Mouse (Mus musculus) MEL (cell line): ENCODE results near the gene Nmd3. TPM values are rescaled to one million over a fixed set of nuclear protein-coding genes. Genes with fewer than 3 reads are reported as not detected.

Source experiments
- DNase-seq: peaks from one replicate; pipeline ENCODE4 v3.0.0; 2011; ENCODE audit warnings: low read depth, low spot score
- H3K27ac ChIP-seq: 2 replicates; pipeline ENCODE4 v1.5.1; 2012; ENCODE audit warnings: low read depth, mild to moderate bottlenecking, control low read depth, low read length, moderate library complexity; ENCODE audit not compliant: control insufficient read depth
- H3K27me3 ChIP-seq, 2 experiments: fragments of 150-350 bp in 1 of 2; sonication (generic) in 1 of 2; 2 replicates each; pipeline ENCODE4 v1.6.1; 2012; ENCODE audit warnings: low read length in 2 of 2, mild to moderate bottlenecking in 2 of 2, improper control_type of control experiment in 1 of 2, moderate library complexity in 1 of 2; ENCODE audit not compliant: insufficient read depth in 2 of 2, control insufficient read depth in 1 of 2
- H3K36me3 ChIP-seq, 2 experiments: 2 replicates each; pipeline ENCODE4 v1.6.1; 2012 to 2014; ENCODE audit warnings: low read length in 2 of 2, improper control_type of control experiment in 1 of 2, inconsistent platforms in 1 of 2, mild to moderate bottlenecking in 1 of 2; ENCODE audit not compliant: insufficient read depth in 2 of 2, control insufficient read depth in 1 of 2
- H3K4me1 ChIP-seq, 2 experiments: fragments of 150-350 bp in 1 of 2; sonication (generic) in 1 of 2; 2 replicates each; pipeline ENCODE4 v1.6.1; 2012; ENCODE audit warnings: low read length in 2 of 2, improper control_type of control experiment in 1 of 2, mild to moderate bottlenecking in 1 of 2; ENCODE audit not compliant: insufficient read depth in 2 of 2, control insufficient read depth in 1 of 2
- H3K4me3 ChIP-seq, 2 experiments: fragments of 150-350 bp in 1 of 2; sonication (generic) in 1 of 2; 2 replicates each; pipeline ENCODE4 v1.5.1; 2012; ENCODE audit warnings: low read depth in 2 of 2, low read length in 2 of 2, mild to moderate bottlenecking in 2 of 2, moderate library complexity in 2 of 2, control low read depth in 1 of 2, improper control_type of control experiment in 1 of 2; ENCODE audit not compliant: control insufficient read depth in 1 of 2, insufficient read depth in 1 of 2
- H3K79me2 ChIP-seq: 2 replicates; pipeline ENCODE4 v1.6.1; 2012; ENCODE audit warnings: mild to moderate bottlenecking, low read length, moderate library complexity; ENCODE audit not compliant: control insufficient read depth, poor library complexity, insufficient read depth
- H3K9ac ChIP-seq: 2 replicates; pipeline ENCODE4 v1.6.1; 2012; ENCODE audit warnings: low read depth, mild to moderate bottlenecking, control low read depth, low read length, moderate library complexity; ENCODE audit not compliant: control insufficient read depth, poor library complexity, severe bottlenecking
- H3K9me3 ChIP-seq: fragments of 150-350 bp; sonication (generic); replicated peaks from 2 replicates; pipeline ENCODE4 v1.6.1; 2012; ENCODE audit warnings: mild to moderate bottlenecking, low read length, improper control_type of control experiment, moderate library complexity; ENCODE audit not compliant: insufficient read depth
- BHLHE40 ChIP-seq: IDR thresholded peaks from 2 replicates; pipeline ENCODE4 v1.6.1; 2012; ENCODE audit warnings: low read depth, mild to moderate bottlenecking, inconsistent platforms, low read length, improper control_type of control experiment, borderline replicate concordance
- CHD1 ChIP-seq: IDR thresholded peaks from 2 replicates; pipeline ENCODE4 v1.6.1; 2012; ENCODE audit warnings: low read depth, mild to moderate bottlenecking, inconsistent platforms, low read length, improper control_type of control experiment
- CHD2 ChIP-seq: IDR thresholded peaks from 2 replicates; pipeline ENCODE4 v1.6.1; 2011; ENCODE audit warnings: low read length, improper control_type of control experiment
- CTCF ChIP-seq, 3 experiments: IDR thresholded peaks in 2 of 3; conservative IDR thresholded peaks in 1 of 3; 2 replicates each; pipeline ENCODE4 v1.5.1; 2011 to 2012; ENCODE audit warnings: low read length in 3 of 3, low read depth in 2 of 3, mild to moderate bottlenecking in 2 of 3, improper control_type of control experiment in 1 of 3, inconsistent platforms in 1 of 3, mixed read lengths in 1 of 3, moderate library complexity in 1 of 3; ENCODE audit not compliant: control insufficient read depth in 1 of 3, insufficient read depth in 1 of 3, poor library complexity in 1 of 3, severe bottlenecking in 1 of 3
- EP300 ChIP-seq, 2 experiments: IDR thresholded peaks; 2 replicates each; pipeline ENCODE4 v1.6.1; 2011; ENCODE audit warnings: improper control_type of control experiment in 2 of 2, low read length in 2 of 2, low read depth in 1 of 2, mild to moderate bottlenecking in 1 of 2
- GATA1 ChIP-seq: IDR thresholded peaks from 2 replicates; pipeline ENCODE4 v1.6.1; 2011; ENCODE audit warnings: low read depth, low read length, improper control_type of control experiment
- KAT2A ChIP-seq: conservative IDR thresholded peaks from 2 replicates; pipeline ENCODE4 v1.6.1; 2012; ENCODE audit warnings: low read depth, low read length, improper control_type of control experiment, inconsistent platforms
- MAFK ChIP-seq: IDR thresholded peaks from 2 replicates; pipeline ENCODE4 v1.6.1; 2011; ENCODE audit warnings: low read depth, mild to moderate bottlenecking, low read length, improper control_type of control experiment, borderline replicate concordance
- MXI1 ChIP-seq: IDR thresholded peaks from 2 replicates; pipeline ENCODE4 v1.6.1; 2011; ENCODE audit warnings: mild to moderate bottlenecking, low read depth, low read length, improper control_type of control experiment
- NRF1 ChIP-seq: IDR thresholded peaks from 2 replicates; pipeline ENCODE4 v1.6.1; 2014; ENCODE audit warnings: low read depth, mild to moderate bottlenecking, inconsistent platforms, low read length, improper control_type of control experiment, moderate library complexity; ENCODE audit not compliant: poor library complexity, insufficient read depth, severe bottlenecking
- POLR2A ChIP-seq, 2 experiments: IDR thresholded peaks; 2 replicates each; pipeline ENCODE4 v1.6.1; 2011 to 2012; ENCODE audit warnings: low read length in 2 of 2, mild to moderate bottlenecking in 2 of 2, control low read depth in 1 of 2, improper control_type of control experiment in 1 of 2, low read depth in 1 of 2, moderate library complexity in 1 of 2; ENCODE audit not compliant: control insufficient read depth in 1 of 2, insufficient read depth in 1 of 2, poor library complexity in 1 of 2
- POLR2AphosphoS2 ChIP-seq: IDR thresholded peaks from 2 replicates; pipeline ENCODE4 v1.6.1; 2011; ENCODE audit warnings: low read length, improper control_type of control experiment
- SIN3A ChIP-seq: IDR thresholded peaks from 2 replicates; pipeline ENCODE4 v1.6.1; 2012; ENCODE audit warnings: low read length, improper control_type of control experiment, inconsistent platforms
- SMC3 ChIP-seq: IDR thresholded peaks from 2 replicates; pipeline ENCODE4 v1.6.1; 2011; ENCODE audit warnings: low read depth, low read length, improper control_type of control experiment
- TAL1 ChIP-seq: IDR thresholded peaks from 2 replicates; pipeline ENCODE4 v1.6.1; 2012; ENCODE audit warnings: mild to moderate bottlenecking, inconsistent platforms, low read length, moderate library complexity, mixed read lengths
- TBP ChIP-seq: IDR thresholded peaks from 2 replicates; pipeline ENCODE4 v1.8.0; 2011; ENCODE audit warnings: low read depth, low read length, improper control_type of control experiment
- TCF12 ChIP-seq: IDR thresholded peaks from 2 replicates; pipeline ENCODE4 v1.6.1; 2014; ENCODE audit warnings: low read depth, mild to moderate bottlenecking, inconsistent platforms, low read length, improper control_type of control experiment, moderate library complexity
- USF1 ChIP-seq: IDR thresholded peaks from 2 replicates; pipeline ENCODE4 v1.6.1; 2014; ENCODE audit warnings: low read depth, mild to moderate bottlenecking, inconsistent platforms, low read length, improper control_type of control experiment, moderate library complexity
- ZC3H11A ChIP-seq: IDR thresholded peaks from 2 replicates; pipeline ENCODE4 v1.6.1; 2012; ENCODE audit warnings: low read depth, mild to moderate bottlenecking, inconsistent platforms, low read length, improper control_type of control experiment
- ZMIZ1 ChIP-seq: IDR thresholded peaks from 2 replicates; pipeline ENCODE4 v1.6.1; 2012; ENCODE audit warnings: low read depth, mild to moderate bottlenecking, inconsistent platforms, low read length, improper control_type of control experiment, moderate library complexity
- polyA plus RNA-seq, 2 experiments: library from polyadenylated mRNA; stranded (reverse) in 1 of 2; unstranded in 1 of 2; fragments of >175 nt in 1 of 2; fragments of >200 nt in 1 of 2; gene quantifications; 2 replicates each; pipeline versions ENCODE4 v1.2.1 to v1.2.4; 2012; ENCODE audit warnings: low replicate concordance in 2 of 2, low read depth in 1 of 2; ENCODE audit not compliant: insufficient read length in 2 of 2, insufficient read depth in 1 of 2, missing spikeins in 1 of 2
- total RNA-seq: library from RNA; depleted of rRNA; stranded (reverse); fragments of 300-350 nt; gene quantifications from 2 replicates; pipeline ENCODE4 v1.2.3, GENCODE M21; 2012

The Nmd3 gene
- total and polyA plus RNA-seq, 3 experiments = 189 to 956 (median 218) TPM

DNA sequence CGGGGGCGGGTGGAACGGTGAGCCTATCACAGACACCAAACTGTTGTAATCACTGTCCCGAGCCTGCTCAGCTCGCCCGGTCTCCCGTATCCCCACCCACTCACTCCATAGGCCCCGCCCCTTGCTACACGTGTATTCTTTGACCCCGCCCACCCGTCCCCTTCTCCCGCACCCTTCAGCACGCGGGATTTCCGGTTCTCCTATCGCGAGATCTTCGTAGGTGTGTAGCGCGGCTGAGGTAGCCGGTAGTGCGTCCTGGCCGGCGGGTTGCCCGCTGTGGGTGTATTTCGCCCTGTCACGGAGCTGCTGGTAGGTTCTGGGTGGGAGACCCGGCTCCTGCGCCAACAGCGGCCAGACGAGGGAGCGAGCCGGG lies at the start of gene Nmd3 (continued):
- TF ChIP-seq SIN3A = peak; percentile 79
- peak; percentile 45; the same call in 1 of the 2 replicates for TF ChIP-seq BHLHE40

DNA sequence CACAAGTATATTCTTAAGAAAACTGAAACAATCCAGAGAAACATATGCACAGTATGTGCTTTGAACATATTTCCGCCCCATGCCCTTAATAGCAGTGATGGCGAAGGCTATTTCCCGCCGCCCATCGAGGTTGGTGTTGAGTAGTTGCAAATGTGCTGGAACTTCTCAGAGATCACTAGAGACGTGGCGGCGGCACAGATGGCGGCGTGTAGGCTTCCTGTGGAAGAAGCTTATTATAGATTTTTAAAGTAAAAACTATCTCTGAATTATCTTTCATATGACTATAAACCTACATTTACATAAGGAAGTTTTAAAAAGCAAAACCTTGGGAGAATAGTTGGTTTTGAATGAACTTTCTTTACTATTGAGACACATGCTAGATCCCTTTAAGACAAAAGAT lies 48.4 kb upstream of the Nmd3 start:
- Histone ChIP-seq H3K4me3 (no peak overlapping the region), H3K27me3 (0 out of 4 replicates have a peak, but pooled peaks cover 0 to 1% of the 10 kb centered on the region in 2 experiments), H3K9ac (no peak overlapping the region), H3K79me2 (no peaks in the 10 kb centered on the region), H3K36me3 (no peaks in the 10 kb centered on the region), H3K27ac (no peak overlapping the region)
- TF ChIP-seq TAL1 (no peak), TCF12 (no peak), POLR2A (IDR thresholded peaks at IDR 0.05; ENCODE audit: control insufficient read depth in 1 of 2, insufficient read depth in 1 of 2, low read depth in 1 of 2, low read length in 2 of 2, poor library complexity in 1 of 2) (no peak), SMC3 (no peak), POLR2AphosphoS2 (no peak), CTCF (IDR thresholded peaks at IDR 0.05 in 2 of 3, conservative IDR thresholded peaks at IDR 0.05 in 1 of 3; ENCODE audit: control insufficient read depth in 1 of 3, insufficient read depth in 1 of 3, low read depth in 2 of 3, low read length in 3 of 3, poor library complexity in 1 of 3, severe bottlenecking in 1 of 3) (no peak)
- TF ChIP-seq, all 39 proteins: peak for 0
- no peak for DNase-seq
- no peaks in the 10 kb centered on the region for H3K9me3 ChIP-seq
- no peaks in the 10 kb centered on the region for H3K4me1 ChIP-seq

DNA sequence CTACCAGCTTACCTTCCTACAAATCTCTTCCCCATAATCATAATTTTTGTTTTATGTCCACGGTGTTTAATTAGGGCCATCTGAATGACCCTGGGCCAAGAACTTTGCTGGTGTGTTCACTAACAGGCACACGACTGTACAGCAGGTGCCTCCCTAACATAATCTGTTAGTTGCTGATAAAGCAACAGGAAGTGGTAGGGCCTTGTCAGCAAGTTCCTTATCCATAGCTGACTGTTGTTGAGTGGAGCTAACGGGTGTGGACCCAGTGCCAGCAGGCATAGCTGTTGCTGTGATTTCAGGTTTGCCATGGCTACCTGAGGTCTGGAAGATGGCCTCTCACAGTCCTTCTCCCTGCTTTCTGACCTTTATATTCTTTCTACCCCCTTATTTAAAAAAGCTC lies 47.6 kb upstream of the Nmd3 start:
- no peak overlapping the region for H3K9ac ChIP-seq
- H3K27me3 ChIP-seq = 0 out of 4 replicates have a peak, but pooled peaks cover 0 to 1% of the 10 kb centered on the region in 2 experiments
- no peaks in the 10 kb centered on the region for H3K79me2 ChIP-seq
- peak; percentile 22 for DNase-seq
- no peaks in the 10 kb centered on the region for H3K4me1 ChIP-seq
- H3K9me3 ChIP-seq = no peaks in the 10 kb centered on the region
- H3K36me3 ChIP-seq = no peaks in the 10 kb centered on the region
- H3K27ac ChIP-seq = no peak overlapping the region
- no peak for TF ChIP-seq KAT2A
- 0 out of 4 replicates have a peak, but pooled peaks of 1 of the 2 experiments have one; percentile 20 for TF ChIP-seq EP300 (IDR thresholded peaks at IDR 0.05; ENCODE audit: low read depth in 1 of 2, low read length in 2 of 2)
- no peak overlapping the region for H3K4me3 ChIP-seq

DNA sequence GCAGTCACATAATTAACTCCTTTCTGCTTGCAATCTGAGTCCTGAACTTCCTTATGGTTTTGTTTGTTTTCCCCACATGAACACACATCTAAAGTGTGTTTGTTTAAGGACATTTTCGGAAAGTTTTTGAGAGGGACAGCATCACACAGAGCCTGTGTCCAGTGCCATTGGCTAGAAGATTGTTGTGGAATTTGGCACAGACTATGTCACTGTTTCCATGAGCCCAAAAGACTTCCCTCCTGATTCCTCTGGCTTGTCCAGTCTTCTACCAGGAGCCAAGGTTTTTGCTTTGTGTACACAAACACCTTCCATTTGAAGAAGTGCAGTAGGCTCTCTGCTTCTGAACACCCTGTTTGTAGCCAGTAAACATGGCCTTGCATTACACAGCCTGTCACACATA lies 32.0 kb upstream of the Nmd3 start:
- no peaks in the 10 kb centered on the region for H3K4me1 ChIP-seq
- DNase-seq = no peak
- H3K36me3 ChIP-seq = no peaks in the 10 kb centered on the region
- no peak overlapping the region for H3K9ac ChIP-seq
- TF ChIP-seq NRF1 = no peak
- no peak for TF ChIP-seq ZMIZ1
- TF ChIP-seq GATA1 = no peak
- TF ChIP-seq ZC3H11A = no peak
- TF ChIP-seq TBP = no peak
- TF ChIP-seq MAFK = no peak
- TF ChIP-seq CHD1 = no peak
- TF ChIP-seq CHD2 = no peak
- TF ChIP-seq USF1 = no peak
- TF ChIP-seq KAT2A = no peak
- TF ChIP-seq MXI1 = no peak
- TF ChIP-seq EP300 (IDR thresholded peaks at IDR 0.05; ENCODE audit: low read depth in 1 of 2, low read length in 2 of 2) = no peak
- no peak for TF ChIP-seq POLR2AphosphoS2
- no peak overlapping the region for H3K4me3 ChIP-seq
- H3K79me2 ChIP-seq = no peaks in the 10 kb centered on the region
- no peak overlapping the region for H3K27ac ChIP-seq
- H3K9me3 ChIP-seq = no peaks in the 10 kb centered on the region
- H3K27me3 ChIP-seq = no peaks in the 10 kb centered on the region
